Mouse (Mus musculus) liver, adult 2 months (tissue): ENCODE data around the gene Smchd1.

Experiments
- CTCF ChIP-seq: fragments of 200-500 bp; IDR thresholded peaks from 2 replicates; pipeline ENCODE4 v1.5.1; 2011; ENCODE audit warnings: low read depth, low read length, control low read depth
- POLR2A ChIP-seq: fragments of 200-500 bp; IDR thresholded peaks from 2 replicates; pipeline ENCODE4 v1.6.1; 2011; ENCODE audit warnings: low read length, control low read depth; ENCODE audit not compliant: insufficient read depth; ENCODE audit errors: extremely low read depth

- no peak for TF ChIP-seq CTCF
- TF ChIP-seq POLR2A: no peak
These were observed 166.0 kb downstream of the Smchd1 start for GRCm38 (mm10) chr17:71309141-71309540.
